Mouse (Mus musculus): ENCODE results near the gene Tbca.

The Tbca gene

DNA sequence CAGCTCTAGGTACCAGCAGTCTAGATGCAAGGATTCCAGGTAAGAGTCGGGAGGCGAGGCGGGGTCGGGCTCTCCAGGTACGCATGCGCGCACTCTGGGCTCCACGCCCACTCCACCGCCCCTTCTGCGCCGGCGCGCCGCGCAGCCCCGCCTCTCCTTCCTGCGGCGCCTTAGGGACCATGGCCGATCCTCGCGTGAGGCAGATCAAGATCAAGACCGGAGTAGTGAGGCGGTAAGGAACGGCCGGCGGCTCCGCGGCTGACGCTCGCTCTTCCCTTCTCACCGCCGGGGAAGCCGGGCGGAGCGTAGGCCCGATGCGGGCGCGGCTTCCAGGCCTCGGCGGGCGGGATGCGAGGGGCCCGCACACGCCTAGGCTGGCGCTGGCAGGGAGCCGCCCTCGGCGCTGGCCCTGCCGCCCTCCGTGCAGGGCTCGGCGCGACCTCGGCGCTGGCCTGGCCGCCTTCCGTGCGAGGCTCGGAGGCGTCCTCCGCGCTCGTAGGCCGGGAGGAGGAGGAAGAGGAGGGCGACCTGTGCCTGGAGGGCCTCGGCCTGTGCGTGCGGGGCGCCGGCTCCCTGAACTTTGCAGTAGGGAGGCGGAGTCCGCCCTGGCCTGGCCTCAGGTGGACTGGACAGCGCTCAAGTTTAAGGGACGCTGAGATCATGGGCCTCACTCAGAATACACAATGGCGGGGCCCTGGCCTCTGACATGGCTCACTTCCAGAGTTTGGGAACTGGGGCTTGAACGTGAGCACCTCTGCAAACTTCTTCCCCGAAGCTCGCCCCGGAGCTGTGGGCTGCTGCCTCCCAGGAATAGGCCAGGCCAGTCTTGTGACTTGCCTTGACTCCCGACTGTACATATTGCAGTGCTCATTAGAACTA, at the start of gene Tbca:
Tbca (plus strand) TSS at position 140 of the 879 bp plus-strand sequence.
- DNase-seq (ENCODE audit: low spot score in 2 of 2) = peak; percentile 73 to 76

DNA sequence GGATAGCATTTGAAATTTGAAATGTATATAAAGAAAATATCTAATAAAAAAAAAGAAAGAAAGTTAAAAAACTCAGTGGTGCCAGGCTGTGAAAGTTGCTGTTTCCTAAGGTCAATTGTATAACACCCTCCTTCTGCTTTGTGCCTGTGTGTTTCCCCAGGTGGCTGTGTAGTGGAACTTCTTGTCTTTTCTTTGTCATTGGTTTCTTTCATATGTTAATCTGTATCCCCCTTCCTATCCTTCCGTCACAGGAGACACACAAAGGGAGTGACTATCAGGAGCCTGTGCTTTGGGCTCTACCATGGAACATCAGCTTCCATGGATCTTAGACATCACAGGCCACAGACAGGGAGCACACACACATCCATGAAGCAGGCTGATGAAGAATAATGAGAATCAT, 43.5 kb upstream of the Tbca start:
- DNase-seq (ENCODE audit: low spot score in 2 of 2) = no peak

DNA sequence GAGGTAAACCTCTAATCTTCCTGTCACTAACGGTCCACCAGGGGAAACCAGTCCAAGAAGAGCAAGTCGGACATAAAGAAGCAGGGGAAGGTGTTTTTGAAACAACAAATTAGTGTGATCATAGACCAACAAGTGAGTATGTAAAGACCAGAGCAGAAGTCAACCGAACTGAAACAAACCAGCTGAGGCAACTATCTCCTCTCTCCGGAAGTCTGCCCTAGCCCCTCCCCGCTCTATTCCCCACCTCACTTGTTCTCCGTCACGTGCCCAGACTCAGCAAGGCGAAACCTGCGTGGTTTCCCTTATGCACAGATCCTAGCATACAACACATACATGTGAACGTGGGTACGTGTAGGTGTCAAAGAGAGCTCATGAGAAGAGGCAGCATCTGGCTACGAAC, 22.9 kb upstream of the Tbca start:
- DNase-seq (ENCODE audit: low spot score in 2 of 2) = no peak

DNA sequence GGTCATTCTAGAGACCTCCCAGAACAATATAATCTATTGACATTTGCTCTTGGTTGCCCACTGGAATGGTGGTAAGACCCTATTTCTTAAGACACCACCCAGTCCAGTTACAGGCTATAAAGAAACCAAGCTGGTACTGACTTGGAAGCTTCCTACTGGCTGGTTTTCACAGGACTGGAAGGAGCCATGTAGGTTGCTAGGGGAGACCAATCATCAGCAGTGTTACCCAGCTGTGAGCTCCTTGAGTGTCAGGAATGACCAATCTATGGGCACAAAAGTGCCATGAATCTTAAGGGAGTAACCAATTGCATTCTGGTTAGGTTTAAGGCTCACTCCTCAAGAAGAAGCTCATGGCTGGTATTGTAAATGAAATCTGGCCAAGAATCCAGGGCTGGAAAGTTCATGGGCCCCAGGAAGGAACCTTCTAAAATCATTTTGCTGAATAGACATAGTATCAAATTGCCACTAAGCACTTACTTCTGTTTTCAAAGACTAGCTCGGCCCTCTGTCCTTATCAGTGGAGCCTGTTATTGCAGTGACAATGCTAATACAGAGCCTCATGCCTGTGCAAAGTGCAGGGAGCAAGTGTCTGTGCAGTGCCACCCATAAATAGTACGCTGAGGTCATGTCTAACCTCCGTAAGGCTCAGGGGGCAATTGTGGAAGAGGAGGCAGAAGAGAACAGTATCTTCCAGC, 20.1 kb upstream of the Tbca start:
- DNase-seq (ENCODE audit: low spot score in 2 of 2) = no peak

DNA sequence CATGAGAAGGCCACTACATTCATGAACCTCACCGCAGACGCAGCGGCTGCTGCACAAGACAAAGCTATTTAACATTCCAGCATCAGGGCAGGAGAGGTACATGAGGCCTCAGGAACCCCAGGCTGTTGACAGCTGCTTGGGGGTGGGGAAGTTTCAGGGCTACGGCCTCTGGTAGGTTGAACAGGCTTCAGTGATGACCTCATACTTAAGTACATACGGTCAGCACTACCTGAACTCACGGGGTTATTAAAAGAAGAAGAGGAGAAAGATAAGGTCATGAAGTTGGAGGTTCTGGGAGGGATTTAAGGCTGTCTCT, 19.6 kb upstream of the Tbca start:
- DNase-seq (ENCODE audit: low spot score in 2 of 2) = no peak

DNA sequence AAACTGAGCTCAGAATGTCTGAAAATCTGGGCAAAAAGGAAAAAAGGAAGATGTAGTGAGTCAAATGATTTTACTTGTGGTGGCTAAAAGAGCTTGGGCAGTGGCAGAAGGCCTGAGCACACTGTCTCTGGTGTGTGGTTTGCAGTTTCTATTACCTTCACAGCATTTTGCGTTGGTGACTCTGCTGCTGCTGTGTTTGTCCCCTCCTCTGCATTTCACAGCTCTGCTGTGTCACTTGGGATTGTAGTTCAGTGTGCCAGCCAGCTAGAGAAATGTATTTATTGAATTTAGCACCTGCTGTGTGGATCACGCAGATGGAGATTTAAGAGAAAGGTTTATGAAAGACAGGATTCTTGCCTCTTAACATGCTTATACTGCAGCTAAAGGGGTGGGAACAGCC, 1.8 kb upstream of the Tbca start:
- DNase-seq (ENCODE audit: low spot score in 2 of 2) = no peak

DNA sequence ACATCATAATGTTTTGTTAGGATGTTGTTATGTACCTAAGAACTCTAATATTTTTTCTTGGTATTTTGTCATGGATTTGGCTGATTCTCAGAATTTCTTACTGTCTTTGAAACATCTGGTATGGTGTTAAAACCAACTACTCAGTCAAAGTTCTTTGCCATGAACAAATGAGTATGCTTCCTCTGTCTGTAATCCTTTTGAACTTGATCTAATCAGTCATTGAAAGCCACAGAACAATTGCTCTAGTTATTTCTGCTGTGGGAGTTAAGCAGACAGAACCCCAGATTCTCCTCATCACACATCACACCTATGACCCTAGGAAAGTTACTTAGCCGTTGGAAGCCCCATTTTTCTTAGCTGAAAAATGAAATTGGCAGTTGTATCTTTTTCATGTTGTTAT, 6.0 kb downstream of the Tbca start:
- no peak for DNase-seq (ENCODE audit: low spot score in 2 of 2)

DNA sequence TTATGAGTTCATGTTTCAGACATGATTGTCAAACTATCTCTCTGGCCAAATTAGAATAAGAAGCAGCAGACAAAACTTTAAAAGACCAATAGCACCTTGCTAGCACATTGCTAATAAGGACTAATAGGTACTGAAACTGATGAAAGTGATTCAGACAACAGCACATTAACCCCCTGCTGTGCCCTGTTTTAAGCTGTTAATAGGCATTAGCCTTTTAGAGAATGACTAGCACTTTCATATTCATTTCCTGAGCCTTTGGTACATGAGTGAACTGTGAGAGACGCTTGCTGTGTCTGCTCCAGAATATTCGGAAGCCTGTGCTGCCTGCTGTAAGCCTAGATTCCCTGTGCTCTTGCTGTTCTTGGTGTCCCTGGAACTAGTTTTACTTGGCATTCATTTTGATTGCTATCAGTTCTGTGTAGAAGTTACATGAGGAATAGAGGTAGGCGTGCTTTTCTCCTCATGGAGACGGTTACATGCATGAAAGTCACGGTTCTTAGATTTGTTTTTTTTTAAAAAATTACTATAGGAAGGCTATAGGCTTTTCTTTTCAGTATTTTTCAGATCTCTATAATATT, 14.9 kb downstream of the Tbca start:
- DNase-seq (ENCODE audit: low spot score in 2 of 2) = no peak

DNA sequence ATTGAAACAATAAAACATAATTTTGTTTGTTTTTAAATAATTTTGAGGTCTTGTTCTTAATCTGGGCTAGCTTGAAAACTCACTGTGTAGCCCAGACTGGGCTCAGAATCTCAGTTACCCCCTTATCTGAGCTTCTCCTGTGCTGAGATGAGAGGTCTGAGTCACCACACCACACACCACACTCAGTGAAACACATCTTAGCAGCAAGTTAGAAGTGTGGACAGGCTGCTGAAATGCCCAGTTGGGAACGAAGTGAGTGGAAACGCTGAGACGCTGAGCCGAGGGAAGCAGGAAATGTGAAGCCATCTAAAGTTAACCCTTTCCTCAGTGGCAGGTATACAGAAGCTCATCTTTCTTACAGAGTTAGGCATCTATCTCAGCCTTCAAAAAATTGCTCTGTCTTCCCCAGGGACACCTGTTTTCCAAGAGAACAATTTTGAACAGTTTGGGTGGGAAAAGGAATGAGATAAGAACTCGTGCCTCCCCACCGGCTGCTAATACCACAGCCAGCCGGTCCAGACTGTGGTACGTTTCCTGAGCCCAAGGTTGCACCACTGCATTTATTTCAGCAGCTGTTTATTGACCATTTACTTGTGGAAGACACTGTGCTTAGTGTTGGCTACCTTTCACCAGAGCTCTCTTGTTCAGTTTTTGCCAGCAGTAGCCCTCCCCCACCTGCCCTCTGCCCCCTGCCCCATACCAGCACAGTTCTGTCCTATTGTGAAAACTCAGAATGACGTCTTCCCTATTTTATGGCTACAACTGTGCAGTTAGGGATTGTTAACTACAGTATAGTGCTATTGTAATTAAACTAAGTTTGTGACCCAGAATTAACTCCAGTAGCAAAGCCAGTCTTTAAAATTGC, 17.8 kb downstream of the Tbca start:
- no peak for DNase-seq (ENCODE audit: low spot score in 2 of 2)

DNA sequence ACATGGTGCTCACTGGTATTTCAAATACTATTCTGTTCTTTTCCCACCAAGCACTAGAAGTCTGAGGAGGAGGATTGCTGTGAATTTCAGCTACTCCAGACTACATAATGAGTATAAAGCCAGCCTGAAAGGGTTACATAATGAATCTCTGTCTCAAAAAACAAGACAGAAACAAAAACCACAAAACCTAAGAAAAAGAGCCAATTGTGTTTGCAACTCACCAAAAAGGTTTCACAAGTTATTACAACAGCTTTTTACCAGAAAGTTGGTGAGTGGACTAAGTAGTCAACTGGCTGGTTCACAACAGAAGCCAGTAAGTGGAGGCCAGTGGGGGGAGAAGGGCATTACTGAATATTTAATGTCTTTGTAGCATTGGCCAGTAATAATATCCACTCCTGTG, 19.9 kb downstream of the Tbca start:
- no peak for DNase-seq (ENCODE audit: low spot score in 2 of 2)

DNA sequence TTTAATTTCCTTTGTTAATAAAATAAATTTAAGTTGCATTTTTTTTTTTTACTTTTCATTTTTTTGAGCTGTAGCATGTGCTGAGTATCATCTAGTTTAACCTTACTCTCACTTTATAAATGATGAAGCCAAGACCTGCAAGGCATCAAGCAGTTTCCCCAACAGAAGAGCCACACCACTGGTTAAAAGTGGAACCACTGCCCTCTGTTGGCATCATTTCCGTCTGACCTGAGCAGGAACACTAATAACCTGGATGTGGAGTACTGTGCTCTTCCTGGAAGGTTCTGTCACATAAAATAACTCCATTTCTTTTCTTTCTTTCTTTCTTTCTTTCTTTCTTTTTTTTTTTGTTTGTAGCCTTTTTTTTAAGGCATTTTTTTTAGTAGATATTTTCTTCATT, 21.0 kb downstream of the Tbca start:
- no peak for DNase-seq (ENCODE audit: low spot score in 2 of 2)

DNA sequence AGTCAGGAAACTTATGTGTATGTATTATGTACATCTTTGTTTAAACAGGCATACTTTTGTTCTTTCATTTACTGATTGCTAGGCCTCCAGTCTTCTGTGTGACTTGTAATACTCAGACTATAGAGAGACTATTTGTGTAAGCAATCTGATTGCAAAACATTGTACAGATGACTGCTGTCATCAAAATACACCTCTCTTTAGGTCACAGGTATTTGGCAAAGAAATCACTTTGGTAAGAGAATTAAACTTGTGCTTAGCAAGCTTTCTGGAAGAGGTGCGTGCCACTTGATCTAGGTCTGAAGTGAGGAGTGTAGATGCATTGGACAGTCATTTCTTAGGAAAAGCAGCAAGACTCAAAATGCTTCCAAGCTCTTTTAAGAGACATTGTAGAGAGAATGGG, 22.7 kb downstream of the Tbca start:
- DNase-seq (ENCODE audit: low spot score in 2 of 2) = no peak

DNA sequence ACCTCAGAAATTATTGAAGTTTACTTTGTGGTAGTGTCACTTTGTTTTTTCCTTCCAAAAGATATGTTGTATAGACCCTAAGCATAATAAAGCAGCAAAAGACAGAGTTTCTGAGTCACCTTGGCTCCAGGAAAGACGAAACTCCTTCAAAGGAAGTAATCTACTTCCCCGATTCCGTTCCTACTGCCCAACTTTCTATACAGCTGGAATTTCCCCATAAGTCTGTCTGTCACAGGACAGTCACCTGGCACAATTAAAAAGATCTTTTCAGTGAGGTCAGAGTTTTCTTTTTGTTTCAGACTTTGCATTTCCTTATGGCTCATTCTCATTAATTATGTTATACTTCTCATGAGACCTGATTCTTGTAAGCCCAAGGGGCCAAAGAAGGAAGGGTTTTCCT, 25.1 kb downstream of the Tbca start:
- no peak for DNase-seq (ENCODE audit: low spot score in 2 of 2)

DNA sequence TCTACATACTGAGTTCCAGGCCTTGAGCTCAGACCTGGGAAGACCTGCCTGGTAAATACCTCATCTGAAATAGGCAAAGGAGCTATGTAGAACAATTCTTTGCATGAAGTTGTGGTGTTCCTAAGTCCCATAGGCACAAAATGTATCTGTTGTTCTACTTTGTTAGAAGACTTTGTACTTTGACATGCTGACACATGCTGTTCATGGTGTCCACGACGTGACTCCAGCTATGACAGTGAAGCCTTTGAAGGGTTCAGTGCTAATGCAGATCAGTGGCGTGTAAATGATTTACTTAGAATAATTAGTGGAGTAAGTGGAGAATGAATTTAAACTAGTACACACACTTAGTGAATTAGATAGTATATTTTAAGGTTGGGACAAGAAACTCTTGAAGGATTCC, 31.8 kb downstream of the Tbca start:
- DNase-seq (ENCODE audit: low spot score in 2 of 2) = no peak

DNA sequence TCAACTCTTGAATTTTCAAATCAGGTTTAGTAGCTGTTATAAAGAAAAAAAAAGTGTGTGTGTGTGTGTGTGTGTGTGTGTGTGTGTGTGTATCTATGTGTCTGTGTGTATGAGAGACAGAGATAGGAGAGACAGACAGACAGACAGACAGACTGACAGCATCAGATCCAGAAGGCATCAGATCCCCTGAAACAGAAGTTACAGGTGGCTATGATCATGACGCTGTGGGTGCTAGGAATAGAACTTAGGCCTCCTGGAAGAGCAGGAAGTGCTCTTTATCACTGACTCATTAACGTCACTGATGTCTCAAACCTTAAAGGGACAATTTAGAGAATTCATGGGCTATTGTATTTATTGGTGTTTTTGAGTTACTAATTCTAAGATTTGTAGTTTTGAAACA, 32.2 kb downstream of the Tbca start:
- DNase-seq (ENCODE audit: low spot score in 2 of 2) = no peak

DNA sequence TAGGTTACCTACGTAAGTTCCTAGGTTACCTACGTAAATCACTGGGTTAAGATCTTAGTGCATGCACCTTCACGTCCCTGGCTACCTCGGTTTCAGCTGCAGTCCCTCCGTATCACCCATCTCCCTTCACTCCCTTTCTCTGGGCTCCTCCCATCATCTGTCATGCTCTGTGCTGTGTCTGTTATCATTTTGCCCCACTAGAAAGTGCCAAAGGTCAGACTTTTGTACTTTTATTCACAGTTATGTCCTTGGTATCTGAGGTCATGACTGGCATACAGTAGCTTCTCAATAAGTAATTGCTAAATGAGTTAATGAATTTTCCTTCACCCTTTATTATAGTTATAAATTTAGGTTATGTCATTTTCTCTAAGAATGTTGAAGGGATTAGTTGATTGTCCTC, 37.7 kb downstream of the Tbca start:
- no peak for DNase-seq (ENCODE audit: low spot score in 2 of 2)

DNA sequence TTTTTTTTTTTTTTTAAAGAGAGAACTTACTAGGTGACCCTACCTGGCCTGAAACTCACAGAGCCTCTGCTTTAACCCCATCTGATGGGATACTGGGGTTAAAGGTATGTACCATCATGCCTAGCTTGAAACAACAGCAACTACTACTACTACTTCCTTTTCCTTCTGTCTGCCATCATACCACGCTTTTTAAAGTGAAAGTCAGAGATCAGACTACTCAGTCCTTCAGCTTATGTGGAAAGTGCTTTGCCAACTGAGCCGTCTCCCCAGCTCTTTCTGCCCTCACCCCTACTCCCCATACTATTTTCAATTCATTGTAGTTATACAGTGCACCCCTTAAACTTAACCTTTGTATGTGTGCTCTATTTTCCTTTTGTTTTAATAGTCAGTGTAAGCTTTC, 38.3 kb downstream of the Tbca start:
- no peak for DNase-seq (ENCODE audit: low spot score in 2 of 2)

DNA sequence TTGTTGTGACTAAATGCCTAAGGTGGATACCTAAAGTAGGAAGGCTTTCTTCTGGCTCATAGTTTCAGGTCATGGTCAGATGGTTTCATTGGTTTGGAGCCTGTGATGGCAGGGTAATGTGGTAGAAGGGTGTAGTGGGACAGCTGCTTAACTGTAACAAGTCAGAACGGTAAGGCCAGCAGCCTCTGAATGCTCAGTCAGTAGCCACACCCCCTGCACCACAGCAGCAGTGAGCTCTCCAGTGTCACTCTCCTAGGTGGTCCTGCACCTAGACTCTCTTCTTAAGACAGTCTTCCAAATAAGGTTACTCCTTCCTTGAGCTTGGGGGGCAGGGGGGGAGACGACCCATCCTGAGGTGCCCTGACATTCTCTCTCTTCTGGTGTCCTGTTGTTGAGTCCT, 39.1 kb downstream of the Tbca start:
- DNase-seq (ENCODE audit: low spot score in 2 of 2) = no peak

DNA sequence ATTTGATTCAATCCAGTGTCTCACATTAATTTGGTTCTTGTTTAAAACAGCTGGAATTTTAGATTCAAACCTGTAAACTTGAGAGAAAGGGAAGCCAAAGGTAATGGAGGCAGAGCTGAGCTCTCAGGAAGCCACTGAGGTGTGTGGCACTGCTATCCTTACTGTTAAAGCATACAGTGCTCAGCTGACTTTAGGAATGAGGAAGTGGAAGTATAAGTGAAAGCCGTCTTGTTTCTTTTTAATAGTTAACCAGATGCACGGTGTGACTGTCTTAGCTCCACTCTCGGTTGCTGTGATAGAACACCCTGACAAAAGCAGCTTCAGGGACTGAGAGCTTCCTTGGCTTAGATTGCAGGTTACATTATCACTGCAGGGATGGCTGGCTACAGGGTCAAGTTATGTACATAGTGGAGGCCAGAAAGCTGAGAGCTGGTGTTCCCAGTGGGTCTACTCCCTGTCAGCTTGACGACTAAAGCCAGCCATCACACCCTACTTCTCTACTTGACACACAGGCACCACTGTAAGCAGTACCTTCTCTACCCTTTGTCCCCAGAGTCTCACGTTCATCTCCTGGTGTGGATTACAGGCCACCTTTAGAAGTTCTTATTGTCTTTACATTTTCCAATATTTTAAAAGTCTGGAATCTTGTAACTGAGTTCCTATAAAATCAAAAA, 49.5 kb downstream of the Tbca start:
- DNase-seq (ENCODE audit: low spot score in 2 of 2) = no peak

DNA sequence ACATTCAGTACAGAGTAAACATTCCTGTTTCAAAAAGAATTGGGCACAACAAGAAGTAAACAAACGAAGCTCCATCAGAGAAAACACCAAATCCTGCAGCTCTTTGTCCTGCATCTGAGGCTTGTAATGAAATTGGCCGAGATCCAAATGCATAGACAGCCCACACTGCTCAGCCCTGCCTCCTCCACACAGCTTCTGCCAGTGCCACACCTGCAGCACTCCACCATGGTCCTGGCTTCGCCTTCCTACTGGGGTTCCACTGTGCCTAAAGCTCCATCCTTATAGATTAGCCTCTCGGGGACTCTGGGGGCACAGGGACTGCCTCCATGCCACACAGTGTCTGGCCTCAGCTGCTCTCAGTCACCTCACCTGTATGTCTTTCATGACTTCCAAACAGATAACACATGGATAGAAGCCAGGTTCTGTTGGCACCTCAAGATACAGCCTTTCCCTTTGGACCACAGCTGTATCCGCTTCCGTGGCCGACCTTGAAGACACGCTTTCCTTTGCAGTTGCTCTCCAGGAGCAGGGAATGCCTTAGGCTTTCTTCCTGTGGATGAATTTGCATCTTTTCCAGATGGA, 50.1 kb downstream of the Tbca start:
- no peak for DNase-seq (ENCODE audit: low spot score in 2 of 2)

DNA sequence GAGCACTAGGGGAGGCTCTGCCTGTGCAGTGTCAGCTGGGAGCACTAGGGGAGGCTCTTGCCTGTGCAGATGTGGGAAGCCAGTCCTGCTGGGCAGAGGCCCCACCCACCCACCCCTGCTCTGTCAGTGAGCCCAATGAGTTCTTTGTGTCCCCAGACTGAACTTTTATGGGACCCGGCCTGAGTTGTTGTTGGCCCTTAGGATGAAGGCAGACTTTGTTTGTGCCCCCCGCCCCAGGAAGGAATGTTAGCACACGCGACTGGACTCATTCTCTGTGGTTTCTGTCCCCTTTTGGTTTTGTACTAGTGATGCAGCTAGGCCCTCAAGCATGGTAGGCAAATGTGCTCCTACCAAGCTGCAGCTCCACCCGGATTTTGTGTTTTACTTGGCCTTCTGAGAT, 54.5 kb downstream of the Tbca start:
- DNase-seq (ENCODE audit: low spot score in 2 of 2) = no peak
